Mouse (Mus musculus) neural tube, embryonic 12.5 days (tissue): ENCODE data around the gene Dnttip1. TPM values are rescaled to one million over a fixed set of nuclear protein-coding genes. Genes with fewer than 3 reads are reported as not detected.
A peak's percentile ranks its signal among the peaks of the same experiment; 100 is the strongest.
"Not testable (repeated sequence)": the region's sequence is repeated elsewhere in the genome, so short reads cannot be mapped to it uniquely, and the experiment has no call there.

Experiments
- ATAC-seq: fragments of 200-750 bp; cut with Nextera tagmentation; 2 replicates; pipeline ENCODE4 v1.8.0; 2017; ENCODE audit warnings: low read depth, mild to moderate bottlenecking, moderate TSS enrichment, moderate library complexity; ENCODE audit not compliant: low FRiP score
- H3K27ac ChIP-seq: fragments of 300-500 bp; sonication (generic); 2 replicates; pipeline ENCODE4 v1.5.1; 2016
- H3K27me3 ChIP-seq: fragments of 300-500 bp; sonication (generic); replicated peaks from 2 replicates; pipeline ENCODE4 v1.6.1; 2016; ENCODE audit warnings: mild to moderate bottlenecking
- H3K36me3 ChIP-seq: fragments of 300-500 bp; sonication (generic); 2 replicates; pipeline ENCODE4 v1.6.1; 2016; ENCODE audit warnings: mild to moderate bottlenecking
- H3K4me1 ChIP-seq: fragments of 300-500 bp; sonication (generic); 2 replicates; pipeline ENCODE4 v1.6.1; 2016
- H3K4me2 ChIP-seq: fragments of 300-500 bp; sonication (generic); replicated peaks from 2 replicates; pipeline ENCODE4 v1.6.1; 2016; ENCODE audit warnings: mild to moderate bottlenecking
- H3K4me3 ChIP-seq: fragments of 300-500 bp; sonication (generic); 2 replicates; pipeline ENCODE4 v1.5.1; 2016
- H3K9ac ChIP-seq: fragments of 300-500 bp; sonication (generic); 2 replicates; pipeline ENCODE4 v1.6.1; 2016; ENCODE audit warnings: mild to moderate bottlenecking
- H3K9me3 ChIP-seq: fragments of 300-500 bp; sonication (generic); 2 replicates; pipeline ENCODE4 v1.6.1; 2016; ENCODE audit warnings: mild to moderate bottlenecking
- WGBS: fragments of 180-500 bp; shearing (Covaris S2); methylation state at CpG from one replicate; pipeline ENCODE4 v1.1.7; 2016; 5-methylcytosine and 5-hydroxymethylcytosine counted together
- polyA plus RNA-seq: library from polyadenylated mRNA; unstranded; fragments of >200 nt; fragmentation: Nextera tagmentation; extraction: Ambion mirVana; gene quantifications from 2 replicates; pipeline ENCODE4 v1.2.1, GENCODE M21; 2016

The Dnttip1 gene
- polyA plus RNA-seq, 1 experiment from 2014 or later, result 92.2 TPM

DNA sequence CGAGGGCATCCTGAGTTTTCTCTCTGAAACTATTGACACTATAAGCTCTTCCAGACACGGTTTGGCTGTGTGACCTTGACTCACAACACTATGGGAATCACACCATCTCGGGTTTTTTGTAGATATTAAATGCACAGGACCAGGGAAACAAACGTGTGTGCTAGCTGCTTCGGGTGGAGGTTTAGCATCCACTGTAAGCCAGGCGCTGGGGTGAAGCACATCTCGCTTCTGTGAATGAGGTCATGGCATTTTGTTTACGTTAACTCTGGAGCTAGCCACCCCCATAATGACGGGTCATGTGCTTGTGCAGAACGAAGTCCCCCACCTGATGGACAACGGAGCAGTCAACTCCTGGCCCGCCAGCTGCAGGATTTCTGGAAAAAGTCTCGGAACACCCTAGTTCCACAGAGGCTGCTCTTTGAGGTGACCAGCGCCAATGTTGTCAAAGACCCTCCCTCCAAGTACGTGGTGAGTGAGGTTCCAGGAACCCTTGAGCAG is 40.7 kb downstream of the Dnttip1 start:
- Histone ChIP-seq H3K4me3 (peak overlapping the region; percentile 60), H3K4me2 (peak overlapping the region; percentile 93), H3K27ac (no peak overlapping the region), H3K4me1 (no peaks in the 10 kb centered on the region), H3K36me3 (peaks cover 4% of the 10 kb centered on the region), H3K27me3 (no peaks in the 10 kb centered on the region), H3K9me3 (no peaks in the 10 kb centered on the region), H3K9ac (peak overlapping the region; percentile 71)
- ATAC-seq, result 0 out of 2 replicates have a peak, but pooled peaks have one; percentile 8
- WGBS, result 11% methylated on average over 15 of the region's 15 CpGs

DNA sequence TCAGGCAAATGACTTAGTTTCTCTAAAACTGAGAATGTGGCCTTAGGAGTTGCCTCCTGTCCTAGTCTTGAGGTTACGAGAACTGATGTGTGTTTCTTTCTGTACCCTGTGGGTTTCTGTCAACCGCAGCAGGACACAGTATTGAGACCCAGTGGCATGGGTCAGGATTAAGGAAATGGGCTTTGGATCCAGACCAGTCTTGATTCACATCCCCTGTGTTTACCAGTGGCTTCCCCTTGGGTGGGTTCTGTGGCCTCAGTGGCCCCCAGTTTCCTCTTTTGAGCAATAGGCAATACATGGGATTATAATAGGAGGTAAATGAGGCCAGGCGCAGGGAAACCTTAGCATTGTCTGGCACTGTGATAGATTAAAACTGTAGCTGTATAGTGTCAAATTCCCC is 41.2 kb downstream of the Dnttip1 start:
- peaks cover 10% of the 10 kb centered on the region for H3K36me3 ChIP-seq
- no peaks in the 10 kb centered on the region for H3K4me1 ChIP-seq
- H3K4me2 ChIP-seq, result peak overlapping the region; percentile 93
- H3K27ac ChIP-seq, result no peak overlapping the region
- no peak for ATAC-seq
- WGBS, result 89% methylated on average over 3 of the region's 3 CpGs
- no peak overlapping the region for H3K4me3 ChIP-seq
- no peaks in the 10 kb centered on the region for H3K27me3 ChIP-seq
- no peak overlapping the region for H3K9ac ChIP-seq
- H3K9me3 ChIP-seq, result no peaks in the 10 kb centered on the region

DNA sequence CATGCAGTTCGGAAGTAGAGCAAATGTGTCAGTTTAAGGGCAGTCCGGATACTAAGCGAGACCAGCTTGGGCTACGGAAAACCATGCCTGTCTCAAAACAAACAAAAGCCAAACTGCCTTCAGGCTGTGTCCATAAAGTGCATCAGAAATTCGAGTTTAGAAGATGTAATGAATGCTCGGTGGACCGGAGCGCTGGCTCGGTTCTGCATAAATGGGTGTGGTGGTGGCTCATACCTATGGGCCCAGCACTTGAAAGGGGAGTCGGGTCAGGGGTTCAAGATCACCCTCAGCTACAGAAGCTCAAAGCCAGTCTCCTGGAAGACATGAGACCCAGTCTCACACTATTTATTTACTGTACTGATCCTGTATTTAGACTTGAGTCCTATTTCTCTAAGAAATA is 42.0 kb downstream of the Dnttip1 start:
- WGBS, result 84% methylated on average over 10 of the region's 10 CpGs
- no peak overlapping the region for H3K4me2 ChIP-seq
- no peak for ATAC-seq

DNA sequence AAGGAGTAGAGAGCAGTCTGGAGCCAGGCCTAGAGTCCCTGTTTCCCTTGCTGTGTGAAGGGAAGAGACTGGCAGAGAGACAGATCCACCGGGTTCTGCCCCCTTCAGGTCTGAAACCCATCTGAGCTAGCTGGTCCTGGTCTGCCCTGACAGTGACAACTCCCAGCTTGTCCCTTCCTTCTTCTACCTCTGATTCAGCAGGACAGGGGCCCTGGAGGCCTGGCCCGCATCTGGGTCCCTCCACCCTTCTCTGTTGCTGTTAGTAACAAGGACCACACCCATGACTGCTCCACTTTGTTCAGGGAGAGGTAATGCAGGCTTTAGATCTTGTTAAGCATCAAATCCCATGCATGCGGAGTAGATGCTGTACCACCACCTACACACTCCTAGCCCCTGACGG is 42.6 kb downstream of the Dnttip1 start:
- no peak overlapping the region for H3K4me3 ChIP-seq
- H3K9ac ChIP-seq, result no peak overlapping the region
- no peak for ATAC-seq
- no peak overlapping the region for H3K4me2 ChIP-seq
- no peaks in the 10 kb centered on the region for H3K4me1 ChIP-seq
- 81% methylated on average over 4 of the region's 4 CpGs for WGBS
- H3K27me3 ChIP-seq, result no peaks in the 10 kb centered on the region
- H3K9me3 ChIP-seq, result no peaks in the 10 kb centered on the region
- no peak overlapping the region for H3K27ac ChIP-seq
- peaks cover 24% of the 10 kb centered on the region for H3K36me3 ChIP-seq

More for the DNA sequence above, 42.0 kb downstream of the Dnttip1 start:
- H3K9ac ChIP-seq, result no peak overlapping the region
- no peak overlapping the region for H3K4me3 ChIP-seq
- H3K4me1 ChIP-seq, result no peaks in the 10 kb centered on the region
- peaks cover 18% of the 10 kb centered on the region for H3K36me3 ChIP-seq
- H3K27me3 ChIP-seq, result no peaks in the 10 kb centered on the region
- no peak overlapping the region for H3K27ac ChIP-seq
- H3K9me3 ChIP-seq, result no peaks in the 10 kb centered on the region

DNA sequence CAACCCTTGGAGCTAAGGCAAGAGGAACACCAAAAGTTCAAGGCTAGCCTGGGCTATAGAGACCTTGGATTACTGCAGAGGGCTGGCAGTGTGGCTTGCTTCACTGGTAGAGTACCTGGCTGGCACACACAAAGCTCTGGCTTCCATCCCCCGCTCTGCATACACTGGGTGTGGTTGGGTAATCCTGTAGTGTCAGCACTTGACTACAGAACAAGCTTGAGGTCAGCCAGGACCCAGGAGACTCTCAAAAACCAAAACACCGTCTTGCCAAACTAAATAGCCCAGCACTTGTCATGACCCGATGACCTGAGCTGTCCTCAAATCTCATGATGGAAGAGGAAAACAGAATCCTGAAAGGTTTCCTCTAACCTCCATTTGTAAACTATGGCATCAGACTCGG is 44.7 kb downstream of the Dnttip1 start:
- WGBS, result 85% methylated on average over 4 of the region's 4 CpGs
- H3K4me3 ChIP-seq, result no peak overlapping the region
- H3K27me3 ChIP-seq, result no peaks in the 10 kb centered on the region
- no peak overlapping the region for H3K4me2 ChIP-seq
- H3K9me3 ChIP-seq, result no peaks in the 10 kb centered on the region
- H3K9ac ChIP-seq, result no peak overlapping the region
- peaks cover 38% of the 10 kb centered on the region for H3K36me3 ChIP-seq
- ATAC-seq, result no peak
- no peaks in the 10 kb centered on the region for H3K4me1 ChIP-seq
- H3K27ac ChIP-seq, result no peak overlapping the region

DNA sequence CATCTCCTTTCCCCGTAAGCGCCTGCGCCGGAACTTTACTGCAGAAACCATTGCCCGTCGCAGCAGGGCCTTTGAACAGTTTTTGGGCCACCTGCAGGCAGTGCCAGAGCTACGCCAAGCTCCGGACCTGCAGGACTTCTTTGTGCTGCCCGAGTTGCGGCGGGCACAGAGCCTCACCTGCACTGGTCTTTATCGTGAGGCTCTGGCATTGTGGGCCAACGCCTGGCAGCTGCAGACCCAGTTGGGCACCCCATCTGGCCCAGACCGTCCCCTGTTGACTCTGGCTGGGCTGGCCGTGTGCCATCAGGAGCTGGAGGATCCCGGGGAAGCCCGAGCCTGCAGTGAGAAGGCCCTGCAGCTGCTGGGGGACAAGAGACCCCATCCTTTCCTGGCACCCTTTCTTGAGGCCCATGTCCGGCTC is 46.1 kb downstream of the Dnttip1 start:
- 94% methylated on average over 18 of the region's 18 CpGs for WGBS
- H3K27me3 ChIP-seq, result no peaks in the 10 kb centered on the region
- no peak overlapping the region for H3K27ac ChIP-seq
- no peak overlapping the region for H3K9ac ChIP-seq
- no peaks in the 10 kb centered on the region for H3K4me1 ChIP-seq
- H3K4me2 ChIP-seq, result no peak overlapping the region
- no peak overlapping the region for H3K4me3 ChIP-seq
- H3K36me3 ChIP-seq, result peaks cover 52% of the 10 kb centered on the region
- H3K9me3 ChIP-seq, result no peaks in the 10 kb centered on the region
- ATAC-seq, result no peak

DNA sequence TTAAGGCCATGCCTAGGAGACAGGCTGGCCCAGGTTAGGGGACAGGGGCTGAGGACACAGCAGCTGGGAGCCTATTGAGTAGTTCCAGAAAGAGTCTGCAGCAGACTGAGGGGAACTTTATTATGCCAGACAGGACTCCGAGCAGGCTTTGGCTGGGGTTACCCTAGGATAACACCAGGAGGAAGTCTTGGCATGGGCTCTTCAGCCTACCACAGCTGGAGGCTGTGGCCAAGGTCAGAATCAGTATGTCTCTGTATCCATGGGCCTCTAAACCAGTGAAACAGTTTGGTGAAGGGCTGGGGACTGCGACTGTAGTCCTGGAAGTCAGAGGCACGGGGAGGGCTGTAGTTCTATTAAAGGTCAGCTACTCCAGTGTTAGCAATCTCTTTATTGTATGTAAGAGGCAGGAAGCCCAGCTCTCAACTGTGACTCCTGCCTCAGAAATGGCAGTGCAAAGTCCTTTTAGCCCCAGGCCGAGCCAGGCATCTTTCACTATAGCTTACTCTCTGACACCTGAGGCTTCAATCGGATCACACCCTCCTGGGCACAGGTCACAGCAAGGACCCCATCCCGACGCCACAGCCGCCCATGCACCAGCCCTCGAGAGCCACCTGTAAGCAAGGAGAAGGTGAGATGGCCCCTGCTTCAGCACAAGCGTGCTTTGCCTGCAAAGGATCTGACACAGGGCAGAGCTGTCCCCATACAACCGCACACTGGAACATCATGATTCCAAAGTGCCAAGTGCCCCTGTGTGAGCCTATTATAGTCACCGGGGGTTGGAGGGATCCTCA is 46.8 kb downstream of the Dnttip1 start:
- 94% methylated on average over 12 of the region's 12 CpGs for WGBS
- no peak overlapping the region for H3K9ac ChIP-seq
- no peaks in the 10 kb centered on the region for H3K4me1 ChIP-seq
- no peak overlapping the region for H3K4me3 ChIP-seq
- H3K27me3 ChIP-seq, result no peaks in the 10 kb centered on the region
- no peak overlapping the region for H3K4me2 ChIP-seq
- H3K36me3 ChIP-seq, result peaks cover 54% of the 10 kb centered on the region
- H3K27ac ChIP-seq, result no peak overlapping the region
- ATAC-seq, result no peak
- no peaks in the 10 kb centered on the region for H3K9me3 ChIP-seq

DNA sequence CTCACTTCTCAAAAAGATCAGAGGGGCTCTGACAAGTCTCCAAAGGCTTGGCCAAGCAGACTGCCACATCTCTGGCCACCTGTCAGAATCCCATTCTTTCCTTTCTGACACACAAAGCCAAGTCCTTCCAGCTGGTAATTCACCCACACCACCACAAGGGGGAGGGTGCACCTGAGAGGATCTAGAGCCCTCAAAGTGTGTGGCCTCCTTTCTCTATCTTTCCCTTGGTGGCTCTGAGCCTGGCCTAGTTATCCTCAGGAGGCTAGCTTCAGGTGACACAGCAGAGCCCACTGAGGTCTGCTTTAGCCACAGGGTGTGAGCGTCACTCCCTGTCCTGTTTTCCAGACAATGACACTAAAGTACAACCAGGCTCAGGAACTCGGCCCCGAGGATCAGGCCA is 47.5 kb downstream of the Dnttip1 start:
- Histone ChIP-seq H3K27ac (no peak overlapping the region), H3K36me3 (peaks cover 59% of the 10 kb centered on the region), H3K9me3 (no peaks in the 10 kb centered on the region), H3K9ac (no peak overlapping the region), H3K4me2 (no peak overlapping the region), H3K4me1 (no peaks in the 10 kb centered on the region), H3K27me3 (no peaks in the 10 kb centered on the region), H3K4me3 (no peak overlapping the region)
- no peak for ATAC-seq
- WGBS, result 90% methylated on average over 3 of the region's 3 CpGs

DNA sequence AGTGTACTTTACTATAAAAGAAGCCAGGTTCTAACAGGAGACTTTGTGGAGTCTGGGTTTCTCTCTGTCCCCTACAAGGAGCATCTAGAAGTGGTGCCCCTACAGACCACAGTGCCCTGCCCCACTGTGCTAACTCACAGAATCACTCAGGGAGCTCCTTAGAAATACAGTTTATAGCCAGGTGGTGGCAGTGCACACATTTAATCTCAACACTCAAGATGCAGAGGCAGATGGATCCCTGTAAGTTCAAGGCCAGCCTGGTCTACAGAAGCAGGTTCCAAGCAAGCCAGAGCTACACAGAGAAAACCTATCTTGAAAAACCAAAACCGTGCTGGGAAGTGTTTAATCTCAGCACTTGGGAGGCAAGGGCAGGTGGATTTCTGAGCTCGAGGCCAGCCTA is 48.0 kb downstream of the Dnttip1 start:
- no peak overlapping the region for H3K4me3 ChIP-seq
- WGBS, result 96% methylated on average over 2 of the region's 2 CpGs
- H3K9ac ChIP-seq, result no peak overlapping the region
- H3K27ac ChIP-seq, result no peak overlapping the region
- no peaks in the 10 kb centered on the region for H3K27me3 ChIP-seq
- no peaks in the 10 kb centered on the region for H3K4me1 ChIP-seq
- peaks cover 63% of the 10 kb centered on the region for H3K36me3 ChIP-seq
- H3K4me2 ChIP-seq, result no peak overlapping the region
- ATAC-seq, result no peak
- no peaks in the 10 kb centered on the region for H3K9me3 ChIP-seq

DNA sequence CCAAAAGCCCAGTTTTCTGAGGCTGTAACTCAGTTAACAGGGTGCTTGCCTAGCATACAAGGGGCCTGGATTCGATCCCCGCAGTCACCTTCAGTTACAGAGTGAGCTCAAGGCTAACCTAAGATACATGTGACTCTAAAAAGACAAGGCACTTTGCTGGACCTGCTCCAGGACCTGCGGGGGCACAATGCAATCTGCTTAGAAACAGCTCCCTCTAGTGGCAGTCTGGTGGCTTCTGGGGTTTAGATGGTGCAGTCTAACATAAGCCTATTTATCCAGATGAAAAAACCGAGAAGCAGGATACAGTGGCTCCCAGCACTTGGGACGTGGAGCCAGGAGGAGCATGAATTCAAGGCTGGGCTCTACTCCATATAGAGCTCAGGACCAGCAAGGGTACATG is 48.5 kb downstream of the Dnttip1 start:
- ATAC-seq, result peak; percentile 15; the same call in 1 of the 2 replicates
- Histone ChIP-seq H3K27ac (no peak overlapping the region), H3K4me2 (no peak overlapping the region), H3K36me3 (peaks cover 65% of the 10 kb centered on the region), H3K9me3 (no peaks in the 10 kb centered on the region), H3K27me3 (no peaks in the 10 kb centered on the region), H3K4me1 (no peaks in the 10 kb centered on the region), H3K4me3 (no peak overlapping the region), H3K9ac (no peak overlapping the region)
- WGBS, result 40% methylated on average over 5 of the region's 5 CpGs

DNA sequence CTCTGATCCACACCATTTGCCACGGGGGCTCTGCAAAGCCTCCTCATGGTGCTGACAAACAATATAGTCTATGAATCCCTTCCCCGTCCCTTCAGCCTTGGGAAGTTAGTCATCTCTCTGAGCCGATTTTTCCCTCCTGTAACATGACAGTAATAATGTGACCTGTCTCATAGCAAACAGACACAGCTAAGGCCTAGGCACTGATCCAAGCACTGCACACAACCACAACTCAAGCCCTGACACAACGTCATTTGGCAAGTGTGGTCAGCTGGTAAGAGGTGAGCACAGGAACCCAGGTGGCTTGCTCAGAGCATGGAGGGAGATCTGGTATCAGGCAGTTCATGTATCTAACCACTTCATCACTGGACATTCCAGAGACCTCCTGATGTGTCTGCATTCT is 50.1 kb downstream of the Dnttip1 start:
- no peaks in the 10 kb centered on the region for H3K9me3 ChIP-seq
- peaks cover 71% of the 10 kb centered on the region for H3K36me3 ChIP-seq
- H3K9ac ChIP-seq, result no peak overlapping the region
- 87% methylated on average over 4 of the region's 4 CpGs for WGBS
- no peaks in the 10 kb centered on the region for H3K27me3 ChIP-seq
- H3K27ac ChIP-seq, result no peak overlapping the region
- H3K4me2 ChIP-seq, result no peak overlapping the region
- no peak for ATAC-seq
- no peak overlapping the region for H3K4me3 ChIP-seq
- no peaks in the 10 kb centered on the region for H3K4me1 ChIP-seq

DNA sequence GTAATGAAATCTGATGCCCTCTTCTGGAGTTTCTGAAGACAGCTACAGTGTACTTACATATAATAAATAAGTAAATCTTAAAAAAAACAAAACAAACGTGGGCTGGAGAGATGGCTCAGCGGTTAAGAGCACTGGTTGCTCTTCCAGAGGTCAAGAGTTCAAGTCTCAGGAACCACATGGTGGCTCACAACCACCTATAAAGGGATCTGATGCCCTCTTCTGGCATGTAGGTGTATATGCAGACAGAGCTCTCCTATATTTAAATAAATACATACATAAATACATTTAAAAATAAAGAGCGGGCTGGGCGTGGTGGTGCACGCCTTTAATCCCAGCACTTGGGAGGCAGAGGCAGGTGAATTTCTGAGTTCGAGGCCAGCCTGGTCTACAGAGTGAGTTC is 52.8 kb downstream of the Dnttip1 start:
- peaks cover 58% of the 10 kb centered on the region for H3K36me3 ChIP-seq
- ATAC-seq, H3K4me2 ChIP-seq, H3K9ac ChIP-seq, H3K27ac ChIP-seq, H3K4me3 ChIP-seq, H3K9me3 ChIP-seq, H3K4me1 ChIP-seq, H3K27me3 ChIP-seq: not testable (repeated sequence)
- WGBS, result 83% methylated on average over 6 of the region's 6 CpGs
